Mouse (Mus musculus): Measurements from ENCODE around the gene Zfp551. TPM values are rescaled to one million over a fixed set of nuclear protein-coding genes. Genes with fewer than 3 reads are reported as not detected.

Zfp551 gene
- polyA plus RNA-seq (2015; fragmentation: Nextera tagmentation; extraction: Ambion mirVana): 11.8 and 12.3 TPM in 2 replicates

GRCm38 (mm10) chr7:12422245-12422849 is at the start of gene Zfp551:
Gene Zfp551 (minus strand): TSS chr7:12422751.
- H3K4me3 ChIP-seq: peak within 1 kb of the TSS; percentile 60
- H3K27ac ChIP-seq: peak within 1 kb of the TSS; percentile 63
- ATAC-seq (replicated peaks): peak; percentile 93
- WGBS: 1% methylated on average over 27 of the region's 27 CpGs
- H3K36me3 ChIP-seq (replicated peaks): peaks cover 14% of the 10 kb centered on the region; the same call in 1 of the 2 replicates
- H3K4me1 ChIP-seq: peaks cover 13% of the 10 kb centered on the region
- H3K27me3 ChIP-seq (replicated peaks): no peaks in the 10 kb centered on the region
- no peaks in the 10 kb centered on the region for H3K9me3 ChIP-seq
- H3K4me2 ChIP-seq: peak within 1 kb of the TSS; percentile 58
- peak within 1 kb of the TSS; percentile 73 for H3K9ac ChIP-seq

GRCm38 (mm10) chr7:12422855-12423254 is 304 bp upstream of the Zfp551 start:
- Histone ChIP-seq H3K27me3 (replicated peaks) (no peaks in the 10 kb centered on the region), H3K4me1 (peaks cover 13% of the 10 kb centered on the region), H3K4me2 (peak overlapping the region; percentile 58; the same call in 1 of the 2 replicates), H3K9ac (peak overlapping the region; percentile 73), H3K27ac (no peak overlapping the region), H3K4me3 (peak overlapping the region; percentile 60), H3K36me3 (replicated peaks) (peaks cover 9% of the 10 kb centered on the region; the same call in 1 of the 2 replicates), H3K9me3 (no peaks in the 10 kb centered on the region)
- 60% methylated on average over 3 of the region's 3 CpGs for WGBS
- peak; percentile 74 for ATAC-seq (replicated peaks)

GRCm38 (mm10) chr7:12421741-12422140 is 810 bp downstream of the Zfp551 start:
- no peaks in the 10 kb centered on the region for H3K9me3 ChIP-seq
- peak overlapping the region; percentile 63 for H3K27ac ChIP-seq
- peaks cover 13% of the 10 kb centered on the region for H3K4me1 ChIP-seq
- 60% methylated on average over 5 of the region's 5 CpGs for WGBS
- peak overlapping the region; percentile 58 for H3K4me2 ChIP-seq
- peak; percentile 46; the same call in 1 of the 2 replicates for ATAC-seq (replicated peaks)
- H3K9ac ChIP-seq: peak overlapping the region; percentile 73
- peak overlapping the region; percentile 60 for H3K4me3 ChIP-seq
- H3K27me3 ChIP-seq (replicated peaks): no peaks in the 10 kb centered on the region
- peaks cover 20% of the 10 kb centered on the region for H3K36me3 ChIP-seq (replicated peaks)

DNA sequence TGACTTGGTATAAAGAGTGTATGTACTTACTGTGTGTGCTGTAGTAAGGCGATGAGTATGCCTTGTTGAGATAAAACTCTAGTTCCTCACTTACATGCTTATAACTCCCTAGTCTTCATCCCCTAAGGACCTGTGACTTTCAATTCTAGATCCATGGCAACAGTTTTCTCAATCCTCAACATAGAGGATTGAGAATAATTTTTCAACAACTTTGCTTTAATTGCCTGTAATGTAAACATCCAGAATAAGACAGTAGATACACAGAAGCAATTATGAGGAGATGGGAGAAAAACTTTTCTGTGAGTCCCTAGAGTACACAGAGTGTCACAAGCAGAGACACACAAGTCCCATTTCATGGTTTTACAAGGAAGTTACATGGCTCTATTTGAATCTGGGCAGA is 53.4 kb downstream of the Zfp551 start, which contains the start of gene Vmn1r84:
Vmn1r84 (minus strand) TSS at position 101 of the 400 bp plus-strand sequence.
- no peak for ATAC-seq (replicated peaks)
- Histone ChIP-seq H3K27me3 (replicated peaks) (no peaks in the 10 kb centered on the region), H3K36me3 (replicated peaks) (no peaks in the 10 kb centered on the region), H3K4me3 (no peak within 1 kb of the TSS), H3K9me3 (peaks cover 4% of the 10 kb centered on the region; the same call in 1 of the 2 replicates), H3K9ac (no peak within 1 kb of the TSS), H3K27ac (no peak within 1 kb of the TSS), H3K4me1 (no peaks in the 10 kb centered on the region), H3K4me2 (no peak within 1 kb of the TSS)
- 50% methylated on average over 1 of the region's 1 CpGs for WGBS

Other genes with a start within 250 kb of the Zfp551 start
- not detected in 2 replicates for gene Vmn1r80, start 233.5 kb downstream of the Zfp551 start, polyA plus RNA-seq (2015; fragmentation: Nextera tagmentation; extraction: Ambion mirVana)
- not detected in 2 replicates for gene Vmn1r81, start 154.5 kb downstream of the Zfp551 start, polyA plus RNA-seq (2015; fragmentation: Nextera tagmentation; extraction: Ambion mirVana)
- not detected in 2 replicates for gene Vmn1r82, start 122.3 kb downstream of the Zfp551 start, polyA plus RNA-seq (2015; fragmentation: Nextera tagmentation; extraction: Ambion mirVana)
- gene Vmn1r83, start 93.3 kb downstream of the Zfp551 start, polyA plus RNA-seq (2015; fragmentation: Nextera tagmentation; extraction: Ambion mirVana): not detected in 2 replicates
- gene Vmn1r84, start 53.5 kb downstream of the Zfp551 start, polyA plus RNA-seq (2015; fragmentation: Nextera tagmentation; extraction: Ambion mirVana): not detected in 2 replicates
- gene Zfp606, start 55.5 kb upstream of the Zfp551 start, polyA plus RNA-seq (2015; fragmentation: Nextera tagmentation; extraction: Ambion mirVana): 45.6 and 48.4 TPM in 2 replicates
- not detected in 2 replicates for gene 2900092C05Rik, start 89.8 kb upstream of the Zfp551 start, polyA plus RNA-seq (2015; fragmentation: Nextera tagmentation; extraction: Ambion mirVana)
- 0.01 TPM in 1 of 2 replicates, not detected in the other for gene Vmn2r53, start 186.0 kb upstream of the Zfp551 start, polyA plus RNA-seq (2015; fragmentation: Nextera tagmentation; extraction: Ambion mirVana)
- gene Vmn2r54, start 217.6 kb upstream of the Zfp551 start, polyA plus RNA-seq (2015; fragmentation: Nextera tagmentation; extraction: Ambion mirVana): not detected in 2 replicates

All from midbrain, embryonic 15.5 days (tissue).